Mouse (Mus musculus): ENCODE data around the gene Greb1. TPM values are rescaled to one million over a fixed set of nuclear protein-coding genes. Genes with fewer than 3 reads are reported as not detected.

Gene Greb1
- polyA plus RNA-seq, 1 experiment: 0.64 TPM

DNA sequence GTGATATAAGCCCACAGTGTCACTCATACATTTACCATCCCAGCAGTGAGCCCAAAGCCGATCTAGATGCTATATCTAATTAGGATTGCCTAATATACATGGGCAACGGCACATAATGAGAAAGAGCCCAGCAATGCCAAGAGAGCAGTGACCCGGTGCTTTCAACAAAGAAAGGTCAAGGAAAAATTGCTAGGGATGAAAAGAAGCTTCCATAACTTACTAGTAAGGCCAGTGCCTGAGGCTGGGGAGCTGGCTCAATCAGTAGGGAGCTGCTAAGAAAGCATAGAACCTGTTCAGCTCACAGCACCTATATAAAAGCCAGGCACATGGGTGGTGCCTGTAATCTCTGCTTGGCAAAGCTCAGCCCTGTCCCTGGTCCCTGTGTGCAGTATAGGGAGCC lies 20.4 kb downstream of the Greb1 start:
- Histone ChIP-seq H3K36me3 (ENCODE audit: control insufficient read depth, insufficient read depth, low read length) (no peaks in the 10 kb centered on the region), H3K27ac (ENCODE audit: insufficient read depth, low read length) (no peak overlapping the region), H3K4me1 (ENCODE audit: control insufficient read depth, insufficient read depth, insufficient read length) (no peaks in the 10 kb centered on the region), H3K4me3 (ENCODE audit: extremely low read depth, insufficient read depth, insufficient read length) (no peak overlapping the region), H3K27me3 (ENCODE audit: control insufficient read depth, insufficient read depth, low read length) (no peaks in the 10 kb centered on the region)
- 89% methylated on average over 3 of the region's 3 CpGs for WGBS
- DNase-seq (ENCODE audit: low read depth in 1 of 2, low spot score in 2 of 2): no peak
- TF ChIP-seq CTCF (IDR thresholded peaks at IDR 0.05; ENCODE audit: extremely low read depth, insufficient read depth, insufficient read length, insufficient replicate concordance) (no peak), POLR2A (IDR thresholded peaks at IDR 0.05; ENCODE audit: low read depth, low read length) (no peak)

DNA sequence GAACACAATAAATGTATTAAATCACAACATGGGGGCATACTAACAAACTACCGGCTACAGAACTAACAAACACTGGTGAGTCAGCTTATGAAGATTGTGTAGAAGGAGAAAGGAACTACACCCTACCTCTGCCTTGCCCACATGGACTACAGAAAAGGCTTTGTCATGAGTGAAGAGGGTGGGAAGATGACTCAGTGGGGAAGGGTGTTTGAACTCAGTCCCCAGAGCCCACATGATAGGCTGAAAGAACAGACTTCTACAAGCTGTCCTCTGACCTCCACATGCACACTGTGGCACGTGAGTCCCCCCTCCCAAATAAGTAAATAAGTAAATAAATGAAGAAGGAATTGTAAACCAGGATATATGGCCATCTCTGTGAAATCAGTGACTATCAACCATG lies 21.5 kb downstream of the Greb1 start:
- DNase-seq (ENCODE audit: low read depth in 1 of 2, low spot score in 2 of 2): no peak
- Histone ChIP-seq H3K27me3 (ENCODE audit: control insufficient read depth, insufficient read depth, low read length) (no peaks in the 10 kb centered on the region), H3K27ac (ENCODE audit: insufficient read depth, low read length) (no peak overlapping the region), H3K4me3 (ENCODE audit: extremely low read depth, insufficient read depth, insufficient read length) (no peak overlapping the region), H3K36me3 (ENCODE audit: control insufficient read depth, insufficient read depth, low read length) (no peaks in the 10 kb centered on the region), H3K4me1 (ENCODE audit: control insufficient read depth, insufficient read depth, insufficient read length) (no peaks in the 10 kb centered on the region)
- 70% methylated on average over 2 of the region's 2 CpGs for WGBS
- TF ChIP-seq POLR2A (IDR thresholded peaks at IDR 0.05; ENCODE audit: low read depth, low read length) (no peak), CTCF (IDR thresholded peaks at IDR 0.05; ENCODE audit: extremely low read depth, insufficient read depth, insufficient read length, insufficient replicate concordance) (no peak)

DNA sequence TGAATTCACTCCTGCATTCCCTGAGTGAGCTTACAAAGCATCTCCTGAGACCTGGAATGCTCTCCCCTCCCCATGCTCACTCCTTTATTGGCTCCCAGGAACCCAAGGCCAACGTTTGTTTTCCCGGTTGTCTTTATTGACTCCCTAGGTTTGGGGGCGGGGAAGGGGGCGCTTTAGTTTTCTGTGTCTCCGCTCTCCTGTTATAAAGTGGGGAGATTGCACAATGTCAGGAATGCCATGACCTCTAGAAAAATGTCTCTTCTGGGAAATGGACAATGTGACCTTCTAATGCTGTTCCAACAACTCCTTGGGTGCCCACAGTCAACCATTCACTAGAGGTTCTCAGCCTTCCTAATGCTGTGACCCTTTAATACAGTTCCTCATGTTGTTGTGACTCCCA lies 22.2 kb downstream of the Greb1 start:
- Histone ChIP-seq H3K36me3 (ENCODE audit: control insufficient read depth, insufficient read depth, low read length) (no peaks in the 10 kb centered on the region), H3K4me3 (ENCODE audit: extremely low read depth, insufficient read depth, insufficient read length) (no peak overlapping the region), H3K27me3 (ENCODE audit: control insufficient read depth, insufficient read depth, low read length) (no peaks in the 10 kb centered on the region), H3K27ac (ENCODE audit: insufficient read depth, low read length) (no peak overlapping the region), H3K4me1 (ENCODE audit: control insufficient read depth, insufficient read depth, insufficient read length) (no peaks in the 10 kb centered on the region)
- WGBS: 86% methylated on average over 5 of the region's 5 CpGs
- DNase-seq (ENCODE audit: low read depth in 1 of 2, low spot score in 2 of 2): no peak
- no peak for TF ChIP-seq POLR2A (IDR thresholded peaks at IDR 0.05; ENCODE audit: low read depth, low read length)
- TF ChIP-seq CTCF (IDR thresholded peaks at IDR 0.05; ENCODE audit: extremely low read depth, insufficient read depth, insufficient read length, insufficient replicate concordance): no peak

DNA sequence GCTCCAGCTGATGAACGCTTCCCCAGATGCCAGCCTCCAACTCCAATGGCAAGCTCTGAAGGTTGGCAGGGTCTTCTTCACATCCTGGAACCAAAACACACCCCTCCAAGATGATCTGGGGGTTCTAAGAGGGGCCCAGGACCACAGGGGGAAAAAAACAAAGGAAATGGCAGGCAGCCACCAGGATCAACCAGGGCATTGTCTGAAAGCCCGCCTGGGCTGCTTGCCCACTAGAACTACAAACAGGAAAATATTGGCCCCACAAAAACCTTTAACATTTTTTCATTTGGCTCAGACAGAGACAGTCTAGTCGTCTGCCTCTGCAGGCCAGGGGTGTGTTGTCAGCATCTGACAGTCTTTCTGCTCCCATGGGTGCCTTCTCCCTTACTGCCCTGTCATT lies 25.3 kb downstream of the Greb1 start:
- WGBS: 51% methylated on average over 3 of the region's 3 CpGs
- TF ChIP-seq CTCF (IDR thresholded peaks at IDR 0.05; ENCODE audit: extremely low read depth, insufficient read depth, insufficient read length, insufficient replicate concordance) (no peak), POLR2A (IDR thresholded peaks at IDR 0.05; ENCODE audit: low read depth, low read length) (no peak)
- no peak overlapping the region for H3K4me3 ChIP-seq (ENCODE audit: extremely low read depth, insufficient read depth, insufficient read length)
- no peaks in the 10 kb centered on the region for H3K4me1 ChIP-seq (ENCODE audit: control insufficient read depth, insufficient read depth, insufficient read length)
- no peaks in the 10 kb centered on the region for H3K36me3 ChIP-seq (ENCODE audit: control insufficient read depth, insufficient read depth, low read length)
- H3K27me3 ChIP-seq (ENCODE audit: control insufficient read depth, insufficient read depth, low read length): no peaks in the 10 kb centered on the region
- no peak overlapping the region for H3K27ac ChIP-seq (ENCODE audit: insufficient read depth, low read length)
- no peak for DNase-seq (ENCODE audit: low read depth in 1 of 2, low spot score in 2 of 2)

DNA sequence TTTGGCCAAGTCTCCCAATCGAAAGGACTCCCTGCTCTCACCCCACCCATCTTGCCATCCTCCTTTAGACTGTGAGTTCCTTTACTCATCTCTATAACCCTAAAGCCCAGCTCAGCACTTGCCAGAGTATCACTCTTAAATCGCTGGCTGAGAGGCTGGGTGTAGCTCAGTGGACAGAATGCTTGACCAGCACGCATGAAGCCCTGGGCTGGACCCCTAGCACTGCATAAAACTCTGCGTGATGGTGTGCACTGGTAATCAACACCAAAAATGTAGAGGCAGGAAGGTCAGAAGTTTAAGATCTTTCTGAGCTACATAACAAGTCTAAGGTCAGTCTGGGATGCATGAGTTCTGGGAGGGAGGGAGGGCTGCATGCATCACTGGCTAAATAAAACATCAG lies 26.1 kb downstream of the Greb1 start:
- no peak overlapping the region for H3K27ac ChIP-seq (ENCODE audit: insufficient read depth, low read length)
- H3K27me3 ChIP-seq (ENCODE audit: control insufficient read depth, insufficient read depth, low read length): no peaks in the 10 kb centered on the region
- no peaks in the 10 kb centered on the region for H3K4me1 ChIP-seq (ENCODE audit: control insufficient read depth, insufficient read depth, insufficient read length)
- no peak for DNase-seq (ENCODE audit: low read depth in 1 of 2, low spot score in 2 of 2)
- TF ChIP-seq POLR2A (IDR thresholded peaks at IDR 0.05; ENCODE audit: low read depth, low read length) (no peak), CTCF (IDR thresholded peaks at IDR 0.05; ENCODE audit: extremely low read depth, insufficient read depth, insufficient read length, insufficient replicate concordance) (no peak)
- H3K36me3 ChIP-seq (ENCODE audit: control insufficient read depth, insufficient read depth, low read length): no peaks in the 10 kb centered on the region
- WGBS: 89% methylated on average over 4 of the region's 4 CpGs
- no peak overlapping the region for H3K4me3 ChIP-seq (ENCODE audit: extremely low read depth, insufficient read depth, insufficient read length)

DNA sequence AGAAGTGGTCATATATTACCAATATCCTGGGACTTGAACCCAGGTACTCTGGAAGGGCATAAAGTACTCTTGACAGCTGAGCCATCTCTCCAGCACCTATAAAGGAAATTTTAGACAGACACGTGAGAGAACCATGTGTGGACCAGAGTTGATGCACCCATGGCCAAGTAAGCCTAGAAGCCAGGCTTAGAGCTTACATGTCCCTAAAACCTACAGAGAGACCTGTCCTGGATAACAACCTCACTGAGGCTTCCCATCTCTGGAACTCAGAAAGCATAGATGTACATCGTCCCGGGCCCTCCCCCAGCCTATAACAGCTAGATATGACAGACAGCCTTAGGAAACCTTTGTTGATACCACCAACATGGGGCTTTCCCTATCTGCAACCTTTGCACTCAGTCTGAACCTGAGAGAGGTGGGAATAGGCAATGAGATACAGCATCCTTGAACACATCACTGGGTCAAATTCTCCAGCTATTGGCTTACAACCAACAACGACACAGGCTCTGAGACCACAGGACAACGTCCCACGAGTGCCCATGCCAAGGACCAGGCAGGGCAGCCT lies 31.0 kb downstream of the Greb1 start:
- Histone ChIP-seq H3K4me3 (ENCODE audit: extremely low read depth, insufficient read depth, insufficient read length) (no peak overlapping the region), H3K27ac (ENCODE audit: insufficient read depth, low read length) (no peak overlapping the region), H3K27me3 (ENCODE audit: control insufficient read depth, insufficient read depth, low read length) (no peaks in the 10 kb centered on the region), H3K4me1 (ENCODE audit: control insufficient read depth, insufficient read depth, insufficient read length) (no peaks in the 10 kb centered on the region; the same call in 1 of the 2 replicates), H3K36me3 (ENCODE audit: control insufficient read depth, insufficient read depth, low read length) (no peaks in the 10 kb centered on the region)
- 88% methylated on average over 6 of the region's 6 CpGs for WGBS
- DNase-seq (ENCODE audit: low read depth in 1 of 2, low spot score in 2 of 2): no peak
- TF ChIP-seq POLR2A (IDR thresholded peaks at IDR 0.05; ENCODE audit: low read depth, low read length) (no peak), CTCF (IDR thresholded peaks at IDR 0.05; ENCODE audit: extremely low read depth, insufficient read depth, insufficient read length, insufficient replicate concordance) (no peak)

DNA sequence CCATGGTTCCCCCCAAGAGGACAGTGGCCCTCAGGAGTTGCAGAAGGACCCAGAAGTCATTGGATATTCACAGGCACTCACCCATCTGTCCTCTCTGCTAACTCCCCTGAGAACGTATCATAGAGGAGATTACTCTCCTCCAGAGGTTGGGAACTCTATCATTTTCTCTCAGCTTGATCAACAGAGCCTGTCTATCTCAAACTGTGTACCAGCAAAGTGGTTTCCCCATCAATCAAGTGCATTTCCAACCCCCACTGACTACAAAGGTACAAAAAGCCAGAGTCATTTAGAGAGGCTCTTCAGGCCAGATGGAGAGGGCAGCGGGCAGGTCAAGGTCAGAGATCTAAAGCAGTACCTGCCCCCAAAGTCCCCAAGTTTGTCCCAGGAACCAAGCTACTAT lies 32.0 kb downstream of the Greb1 start:
- no peaks in the 10 kb centered on the region; the same call in 1 of the 2 replicates for H3K4me1 ChIP-seq (ENCODE audit: control insufficient read depth, insufficient read depth, insufficient read length)
- 78% methylated on average over 2 of the region's 2 CpGs for WGBS
- DNase-seq (ENCODE audit: low read depth in 1 of 2, low spot score in 2 of 2): no peak

More for the DNA sequence above, 32.0 kb downstream of the Greb1 start:
- Histone ChIP-seq H3K36me3 (ENCODE audit: control insufficient read depth, insufficient read depth, low read length) (no peaks in the 10 kb centered on the region), H3K27me3 (ENCODE audit: control insufficient read depth, insufficient read depth, low read length) (no peaks in the 10 kb centered on the region), H3K4me3 (ENCODE audit: extremely low read depth, insufficient read depth, insufficient read length) (no peak overlapping the region), H3K27ac (ENCODE audit: insufficient read depth, low read length) (no peak overlapping the region)
- TF ChIP-seq POLR2A (IDR thresholded peaks at IDR 0.05; ENCODE audit: low read depth, low read length): no peak
- TF ChIP-seq CTCF (IDR thresholded peaks at IDR 0.05; ENCODE audit: extremely low read depth, insufficient read depth, insufficient read length, insufficient replicate concordance): no peak

Data from spleen, adult 2 months (tissue).